Mouse (Mus musculus) hematopoietic stem cell, adult 5-6 weeks (primary cell): ENCODE data around the gene Slc22a15. TPM values are rescaled to one million over a fixed set of nuclear protein-coding genes. Genes with fewer than 3 reads are reported as not detected.
A peak's percentile ranks its signal among the peaks of the same experiment; 100 is the strongest.

Source experiments
- ATAC-seq, 2 experiments: fragments of 125-278 bp in 1 of 2; replicated peaks in 1 of 2; 2 replicates each; pipeline ENCODE4 v1.8.0; 2016 to 2017; ENCODE audit warnings: inconsistent platforms in 2 of 2, mild to moderate bottlenecking in 2 of 2, moderate number of reproducible peaks in 2 of 2, low read depth in 1 of 2, moderate TSS enrichment in 1 of 2; ENCODE audit not compliant: low FRiP score in 2 of 2, poor library complexity in 2 of 2, severe bottlenecking in 2 of 2, insufficient read depth in 1 of 2, low TSS enrichment in 1 of 2
- total RNA-seq: library from RNA; stranded (forward); fragments of 172-1452, 232-1000 nt; gene quantifications from 2 replicates; pipeline ENCODE4 v1.2.3, GENCODE M21; 2017

Gene Slc22a15
- total RNA-seq = 4.3 and 6.6 TPM in 2 replicates

GRCm38 (mm10) chr3:101923843-101924740, at the start of gene Slc22a15:
TSS of gene Slc22a15 (minus strand) at chr3:101924453.
- peak; percentile 57 to 74 for ATAC-seq

- no peak for ATAC-seq
Measured at GRCm38 (mm10) chr3:101966825-101967558, 42.7 kb upstream of the Slc22a15 start.

GRCm38 (mm10) chr3:101964352-101964751, 40.1 kb upstream of the Slc22a15 start:
- ATAC-seq = no peak

GRCm38 (mm10) chr3:101963501-101963900, 39.2 kb upstream of the Slc22a15 start:
- no peak for ATAC-seq

GRCm38 (mm10) chr3:101961146-101961835, 37.0 kb upstream of the Slc22a15 start:
- no peak for ATAC-seq

- peak in 1 of 2 experiments; percentile 39; a peak in 1 of 4 replicates for ATAC-seq
Measured at GRCm38 (mm10) chr3:101958047-101958446, 33.8 kb upstream of the Slc22a15 start.

GRCm38 (mm10) chr3:101953506-101953905, 29.3 kb upstream of the Slc22a15 start:
- no peak for ATAC-seq

- ATAC-seq = no peak
Measured at GRCm38 (mm10) chr3:101952577-101952976, 28.3 kb upstream of the Slc22a15 start.

GRCm38 (mm10) chr3:101948572-101948971, 24.3 kb upstream of the Slc22a15 start:
- ATAC-seq = peak; percentile 67 to 78

- ATAC-seq = no peak
Measured at GRCm38 (mm10) chr3:101947250-101947649, 23.0 kb upstream of the Slc22a15 start.

GRCm38 (mm10) chr3:101945257-101945656, 21.0 kb upstream of the Slc22a15 start:
- ATAC-seq = no peak

GRCm38 (mm10) chr3:101940418-101940817, 16.2 kb upstream of the Slc22a15 start:
- no peak for ATAC-seq

GRCm38 (mm10) chr3:101939865-101940264, 15.6 kb upstream of the Slc22a15 start:
- no peak for ATAC-seq

- peak in 1 of 2 experiments; percentile 74; a peak in 2 of 4 replicates for ATAC-seq
Measured at GRCm38 (mm10) chr3:101939152-101939551, 14.9 kb upstream of the Slc22a15 start.

GRCm38 (mm10) chr3:101936369-101936768, 12.1 kb upstream of the Slc22a15 start:
- no peak for ATAC-seq

- ATAC-seq = no peak
Measured at GRCm38 (mm10) chr3:101933820-101934219, 9.6 kb upstream of the Slc22a15 start.

GRCm38 (mm10) chr3:101929105-101929876, 5.0 kb upstream of the Slc22a15 start:
- ATAC-seq = no peak
